Mouse (Mus musculus) embryo, embryonic 10 days (tissue): ENCODE results near the gene Dock2.
"Not testable (repeated sequence)": the region's sequence is repeated elsewhere in the genome, so short reads cannot be mapped to it uniquely, and the experiment has no call there.

ENCODE experiments used
- DNase-seq: peaks from one replicate; pipeline ENCODE4 v3.0.0-alpha.2; 2015; ENCODE audit warnings: low spot score

Dock2 gene

DNA sequence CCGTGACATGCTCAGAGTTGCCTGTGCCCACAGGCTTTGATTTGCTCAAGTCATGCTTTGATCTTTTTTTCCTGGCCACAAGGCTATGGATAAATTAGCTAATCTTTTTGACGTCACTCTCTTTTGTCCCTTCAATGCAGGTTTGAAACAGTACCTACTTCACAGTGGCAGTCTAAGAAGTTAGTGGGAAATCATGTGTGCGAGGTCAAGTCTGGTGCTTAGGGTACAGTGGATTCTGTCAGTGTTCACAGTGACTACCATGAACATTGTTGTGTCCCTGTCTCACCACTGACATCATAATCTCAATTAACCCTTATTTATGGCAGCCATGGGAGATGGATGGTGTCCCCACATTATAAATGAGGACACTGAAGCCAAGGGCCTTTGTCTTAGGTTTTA, 506.6 kb downstream of the Dock2 start:
- no peak for DNase-seq

DNA sequence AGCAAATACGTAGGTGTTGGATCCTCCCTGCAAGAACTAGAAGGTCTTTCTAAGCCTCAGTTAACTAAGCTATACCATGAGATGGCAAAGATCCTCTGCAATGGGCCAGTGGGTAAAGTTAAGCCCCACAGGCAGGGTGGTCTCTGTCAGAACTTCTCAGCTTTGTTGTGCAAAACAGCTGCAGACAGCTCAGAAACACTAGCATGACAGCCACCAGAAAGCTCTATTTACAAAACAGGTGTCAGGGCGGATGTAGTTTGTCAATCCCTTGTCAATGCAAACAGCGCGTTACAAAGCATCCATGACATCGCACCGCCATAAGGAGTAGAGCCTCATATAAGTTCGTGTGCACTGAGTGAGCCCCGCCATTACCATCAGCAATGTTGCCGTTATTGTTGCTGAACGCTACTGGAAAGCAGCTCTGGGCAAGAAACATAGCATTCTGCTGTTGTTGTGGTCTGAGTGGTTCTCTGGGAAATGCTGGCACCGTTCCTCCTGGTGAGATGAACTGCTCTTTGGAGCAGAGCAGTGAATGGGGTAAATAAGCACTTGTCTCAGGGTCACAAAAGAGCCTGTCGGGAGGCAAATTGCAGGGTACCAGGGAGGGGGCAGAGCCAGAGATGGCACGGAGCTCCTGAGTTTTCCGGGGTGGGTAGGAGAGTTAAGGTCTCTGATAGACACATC, 507.2 kb downstream of the Dock2 start:
- peak; percentile 23 for DNase-seq

- DNase-seq, result peak; percentile 65
These were observed 507.8 kb downstream of the Dock2 start for GRCm38 (mm10) chr11:34275941-34276340.

DNA sequence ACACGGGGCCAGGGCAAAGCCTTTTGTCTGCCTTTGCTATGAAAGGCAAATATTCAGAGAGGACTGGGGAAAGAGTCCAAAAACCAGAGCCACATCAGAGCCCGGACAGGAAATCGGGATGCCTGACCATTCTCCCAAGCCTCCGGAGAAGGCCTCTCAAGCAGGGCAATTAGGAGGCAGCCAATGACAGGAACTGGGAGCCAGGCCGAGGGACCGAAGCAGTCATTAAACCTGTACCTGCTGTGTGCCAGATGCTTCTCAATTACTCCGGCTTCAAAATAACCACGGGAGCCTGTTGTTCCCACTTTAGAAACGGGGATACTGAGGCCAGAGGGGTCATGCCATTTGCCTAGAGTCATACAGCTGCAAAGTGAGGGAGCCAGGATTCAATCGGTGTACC, 511.7 kb downstream of the Dock2 start:
- DNase-seq, result peak; percentile 25

- no peak for DNase-seq
These were observed 519.6 kb downstream of the Dock2 start for GRCm38 (mm10) chr11:34264099-34264498.

DNA sequence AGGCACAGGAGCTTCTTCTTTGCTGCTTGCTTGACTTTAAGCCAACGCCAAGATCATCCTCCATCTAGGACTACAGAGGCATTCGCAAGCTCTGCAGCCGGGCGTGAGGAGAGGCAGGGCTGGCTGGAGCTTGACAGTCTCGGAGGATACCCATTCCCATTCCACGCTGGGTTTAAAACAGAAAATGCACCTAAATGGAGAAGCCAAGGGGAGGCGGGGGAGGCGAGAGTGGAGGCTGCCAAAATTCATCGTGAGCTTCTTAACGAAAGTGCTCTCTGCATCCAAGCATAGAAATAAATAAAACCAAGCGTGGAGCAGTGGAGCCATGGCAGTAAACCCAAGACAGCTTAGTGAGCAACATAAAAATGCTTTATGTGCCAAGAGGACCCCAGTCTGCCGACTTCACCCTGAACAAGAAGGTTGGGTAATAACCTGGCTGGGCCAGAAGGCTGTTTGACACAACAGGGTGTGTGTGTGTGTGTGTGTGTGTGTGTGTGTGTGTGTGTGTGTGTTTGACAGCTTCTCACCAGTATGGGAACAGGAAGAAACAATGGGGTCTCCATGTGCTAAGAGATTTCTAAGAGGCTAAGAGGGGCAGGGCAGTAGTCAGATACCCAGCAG, 524.7 kb downstream of the Dock2 start:
- DNase-seq, result no peak

DNA sequence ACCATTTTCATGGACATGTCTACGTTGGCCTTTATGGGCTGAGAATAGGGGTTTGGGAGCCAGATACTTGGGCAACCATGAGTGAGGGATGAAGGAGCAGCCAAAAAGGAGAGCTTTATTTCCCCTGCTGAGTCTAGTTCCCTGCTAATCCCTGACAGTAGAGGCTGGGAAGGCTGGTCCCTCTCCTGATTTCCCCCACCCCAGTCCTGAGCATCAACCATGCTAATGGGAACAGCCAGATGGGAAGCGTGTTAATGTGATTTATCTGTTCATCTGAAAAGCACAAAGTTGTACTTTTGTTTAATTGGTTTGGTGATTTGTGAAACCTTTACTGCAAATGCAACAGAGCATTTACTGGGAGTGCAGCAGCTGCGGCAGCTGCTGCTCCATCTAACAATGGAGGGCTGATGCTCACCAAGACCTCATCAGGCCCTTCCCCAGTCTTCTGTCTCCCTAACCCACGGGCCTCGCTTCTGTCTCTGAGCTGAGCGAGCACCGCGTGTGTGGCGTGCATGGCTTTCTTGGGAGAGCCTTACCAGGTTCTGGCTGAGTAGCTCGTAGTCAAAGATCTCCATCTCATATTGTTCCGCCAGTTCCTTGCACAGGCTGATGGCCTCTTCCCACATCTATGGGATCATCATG, 526.0 kb downstream of the Dock2 start:
- DNase-seq, result no peak

DNA sequence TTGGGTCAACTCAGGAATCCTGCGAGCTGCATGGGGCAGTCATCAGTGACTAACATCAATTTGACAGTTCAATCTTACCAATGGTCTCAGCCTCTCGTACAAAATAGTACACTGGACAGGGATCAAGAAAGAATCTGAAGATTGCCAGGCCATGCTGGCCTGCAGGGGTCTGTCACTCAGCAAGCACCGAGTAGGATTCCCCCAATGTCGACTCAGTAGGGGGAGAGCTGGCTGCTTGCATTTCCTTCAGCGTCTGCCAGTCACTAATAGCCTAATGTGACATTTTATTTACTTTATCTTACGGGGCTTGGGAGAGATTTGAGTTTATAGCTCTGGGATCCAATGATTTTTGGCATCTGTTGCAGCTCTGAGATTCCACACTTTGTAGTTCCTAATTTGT, 540.7 kb downstream of the Dock2 start:
- DNase-seq, result no peak

DNA sequence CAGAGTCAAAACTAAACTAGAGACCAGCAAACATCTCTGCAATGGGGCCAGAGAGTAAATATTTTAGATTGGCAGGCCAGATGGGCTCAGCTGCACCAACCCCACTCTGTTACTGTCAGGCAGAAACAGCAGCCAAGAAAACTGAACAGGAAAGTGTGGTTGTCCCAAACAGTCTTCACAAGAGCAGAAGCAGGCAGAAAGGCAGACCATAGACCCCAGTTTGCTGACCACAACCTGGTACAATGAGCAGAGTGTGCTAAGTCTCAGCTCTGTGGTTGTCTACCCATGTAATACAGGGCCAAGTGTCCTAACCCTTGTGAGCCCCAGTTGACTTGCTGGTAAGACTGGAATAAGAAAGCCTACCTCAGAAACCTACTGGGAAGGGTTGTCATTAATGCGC, 543.4 kb downstream of the Dock2 start:
- no peak for DNase-seq

- DNase-seq, result no peak
These were observed 544.0 kb downstream of the Dock2 start for GRCm38 (mm10) chr11:34239691-34240090.

GRCm38 (mm10) chr11:34236885-34237284, 546.8 kb downstream of the Dock2 start:
- no peak for DNase-seq

- DNase-seq, result peak; percentile 79
These were observed 547.5 kb downstream of the Dock2 start for GRCm38 (mm10) chr11:34236091-34236759.

- DNase-seq, result peak; percentile 87
These were observed 554.8 kb downstream of the Dock2 start for GRCm38 (mm10) chr11:34228758-34229364.

DNA sequence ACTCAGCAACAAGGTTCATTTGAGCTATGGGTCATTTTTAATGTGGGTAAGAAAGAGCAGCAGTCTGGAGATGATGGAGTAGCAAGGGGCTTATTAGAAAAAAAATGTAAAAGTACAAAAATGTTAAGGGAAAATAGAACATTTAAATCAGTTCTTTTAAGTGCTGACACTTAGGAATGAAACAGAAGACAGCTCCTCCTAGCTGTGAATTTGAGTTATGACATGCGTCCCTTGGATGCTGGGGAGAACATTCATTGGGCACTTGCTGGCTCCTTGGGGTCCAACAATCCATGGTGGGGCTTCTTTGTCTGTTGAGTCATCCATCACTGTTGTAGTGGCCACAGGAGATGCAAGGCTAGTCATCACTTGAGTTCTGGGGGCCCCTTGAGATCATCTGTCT, 556.5 kb downstream of the Dock2 start:
- DNase-seq, result peak; percentile 11

DNA sequence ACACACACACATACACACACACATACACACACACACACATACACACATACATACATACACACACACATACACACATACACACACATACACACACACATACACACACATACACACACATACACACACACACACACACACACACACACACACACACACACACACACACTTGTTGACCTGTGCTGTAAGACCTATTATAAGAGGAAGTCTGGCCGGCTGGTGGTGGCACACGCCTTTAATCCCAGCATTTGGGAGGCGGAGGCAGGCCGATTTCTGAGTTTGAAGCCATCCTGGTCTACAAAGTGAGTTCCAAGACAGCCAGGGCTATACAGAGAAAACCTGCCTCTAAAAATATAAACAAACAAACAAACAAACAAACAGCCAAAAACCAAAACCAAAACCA, 563.1 kb downstream of the Dock2 start:
- DNase-seq, result not testable (repeated sequence)

GRCm38 (mm10) chr11:34212853-34213252, 570.8 kb downstream of the Dock2 start:
- peak; percentile 9 for DNase-seq

DNA sequence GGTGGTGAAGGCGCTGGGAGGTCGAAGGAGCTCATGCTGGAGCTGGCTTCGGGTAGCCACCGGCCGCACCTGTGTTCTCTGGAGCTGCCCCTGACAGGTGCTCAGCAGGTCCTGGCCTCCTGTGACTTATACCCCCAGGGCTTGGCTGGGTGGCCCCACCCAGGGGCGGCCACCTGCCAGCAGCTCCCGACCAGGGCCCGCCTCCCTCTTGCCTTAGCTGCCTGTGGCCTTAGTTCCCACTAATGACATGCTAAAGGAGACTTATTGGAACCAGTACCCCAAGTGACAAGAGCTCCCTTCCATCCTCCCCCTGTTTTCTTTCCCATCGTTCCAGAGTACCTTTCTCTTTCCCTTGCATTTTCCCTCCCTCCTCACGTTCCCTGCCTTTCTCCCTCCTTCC, 575.7 kb downstream of the Dock2 start, which contains the start of gene Foxi1:
Gene Foxi1, minus strand, starts transcription at position 101 of the 400 bp plus-strand sequence.
- DNase-seq, result no peak

DNA sequence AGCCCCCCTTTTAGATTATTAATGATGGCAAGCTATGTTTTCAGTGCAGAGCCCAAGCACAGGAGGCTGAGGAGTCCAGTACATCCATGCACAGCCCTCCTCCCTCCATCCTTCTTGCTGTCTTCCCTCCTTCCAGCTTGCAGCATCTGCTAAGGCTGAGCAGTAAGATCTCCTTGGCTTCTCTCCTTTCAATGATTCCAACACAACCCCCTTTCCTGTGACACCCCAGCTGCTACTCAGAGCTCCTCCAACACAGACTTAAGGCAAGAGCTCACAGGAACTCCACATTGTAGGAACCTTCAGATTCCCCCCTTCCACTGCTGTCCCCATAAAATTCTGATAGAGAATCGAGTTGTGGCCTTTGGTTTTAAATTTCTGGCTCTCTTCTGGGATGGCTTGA, 580.9 kb downstream of the Dock2 start:
- no peak for DNase-seq

GRCm38 (mm10) chr11:34195142-34195541, 588.5 kb downstream of the Dock2 start:
- no peak for DNase-seq

- no peak for DNase-seq
These were observed 589.3 kb downstream of the Dock2 start for GRCm38 (mm10) chr11:34194158-34194941.

- DNase-seq, result no peak
These were observed 590.0 kb downstream of the Dock2 start for GRCm38 (mm10) chr11:34193658-34194057.

DNA sequence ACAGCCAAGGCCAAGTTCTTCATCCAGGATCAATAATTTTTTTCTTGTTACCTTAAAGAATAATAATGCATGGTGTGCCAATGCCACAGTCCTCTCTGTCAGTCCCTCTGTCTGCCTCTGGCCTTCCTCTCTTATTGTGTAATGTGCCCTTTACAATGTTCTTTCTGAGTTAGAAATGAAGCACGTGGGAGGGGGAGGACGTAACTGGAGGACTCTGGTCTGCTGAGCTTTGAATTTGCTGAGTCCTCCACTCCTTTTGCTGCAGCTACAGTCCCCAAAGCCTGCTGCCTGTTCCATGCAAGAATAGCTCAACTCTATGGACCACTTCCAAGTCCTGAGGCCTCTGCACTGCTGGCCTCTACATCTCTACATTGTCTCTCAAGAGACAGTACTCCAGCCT, 599.4 kb downstream of the Dock2 start:
- no peak for DNase-seq
